Mouse (Mus musculus) ES-E14 (cell line): ENCODE data around the gene Tesc. TPM values are rescaled to one million over a fixed set of nuclear protein-coding genes. Genes with fewer than 3 reads are reported as not detected.

Experiments used
- DNase-seq: peaks from one replicate; pipeline ENCODE4 v3.0.0-alpha.2; 2013; ENCODE audit warnings: low read depth, low spot score
- H3K27ac ChIP-seq: 2 replicates; pipeline ENCODE4 v1.5.1; 2012; ENCODE audit warnings: low read depth, mild to moderate bottlenecking, low read length, moderate library complexity, mixed read lengths; ENCODE audit not compliant: poor library complexity, insufficient read depth, severe bottlenecking
- H3K36me3 ChIP-seq: 2 replicates; pipeline ENCODE4 v1.6.1; 2012; ENCODE audit warnings: mild to moderate bottlenecking, low read length, moderate library complexity, mixed read lengths; ENCODE audit not compliant: control insufficient read depth, poor library complexity, insufficient read depth, severe bottlenecking
- H3K4me1 ChIP-seq, 2 experiments: fragments of 150-350 bp in 1 of 2; sonication (generic) in 1 of 2; 2 replicates each; pipeline ENCODE4 v1.6.1; 2012; ENCODE audit warnings: low read length in 2 of 2, mild to moderate bottlenecking in 1 of 2, mixed read lengths in 1 of 2; ENCODE audit not compliant: control insufficient read depth in 2 of 2, insufficient read depth in 2 of 2, poor library complexity in 1 of 2
- H3K4me3 ChIP-seq, 2 experiments: fragments of 150-350 bp in 1 of 2; sonication (generic) in 1 of 2; 2 replicates each; pipeline ENCODE4 v1.5.1; 2012; ENCODE audit warnings: low read length in 2 of 2, low read depth in 1 of 2, mild to moderate bottlenecking in 1 of 2, mixed read lengths in 1 of 2; ENCODE audit not compliant: insufficient read depth in 1 of 2, poor library complexity in 1 of 2, severe bottlenecking in 1 of 2
- H3K9ac ChIP-seq: 2 replicates; pipeline ENCODE4 v1.6.1; 2012; ENCODE audit warnings: low read depth, mild to moderate bottlenecking, low read length, mixed read lengths; ENCODE audit not compliant: poor library complexity, insufficient read depth, severe bottlenecking
- H3K9me3 ChIP-seq: fragments of 150-350 bp; sonication (generic); 2 replicates; pipeline ENCODE4 v1.6.1; 2012; ENCODE audit warnings: low read depth, mild to moderate bottlenecking, low read length; ENCODE audit not compliant: control insufficient read depth, insufficient read depth
- CHD2 ChIP-seq: IDR thresholded peaks from 2 replicates; pipeline ENCODE4 v1.6.1; 2014; ENCODE audit warnings: mild to moderate bottlenecking, low read depth, low read length, inconsistent platforms
- HCFC1 ChIP-seq: IDR thresholded peaks from 2 replicates; pipeline ENCODE4 v1.6.1; 2012; ENCODE audit warnings: low read length, inconsistent platforms, borderline replicate concordance; ENCODE audit not compliant: insufficient read depth
- MAFK ChIP-seq: IDR thresholded peaks from 2 replicates; pipeline ENCODE4 v1.6.1; 2014; ENCODE audit warnings: mild to moderate bottlenecking, low read depth, low read length, inconsistent platforms; ENCODE audit not compliant: insufficient read depth
- ZC3H11A ChIP-seq: IDR thresholded peaks from 2 replicates; pipeline ENCODE4 v1.6.1; 2012; ENCODE audit warnings: low read depth, mild to moderate bottlenecking, inconsistent platforms, low read length, borderline replicate concordance
- ZNF384 ChIP-seq: IDR thresholded peaks from 2 replicates; pipeline ENCODE4 v1.6.1; 2012; ENCODE audit warnings: low read depth, low read length, inconsistent platforms
- in situ Hi-C, 2 experiments: fragments of 600-800 bp; cut with MboI; formaldehyde crosslinking; loops; one replicate each; pipeline ENCODE4 v1.15.1; 2025; ENCODE audit warnings: low sequenced_read_pairs in 2 of 2, inconsistent platforms in 1 of 2; ENCODE audit not compliant: unreplicated experiment in 2 of 2
- total RNA-seq: library from RNA; depleted of rRNA; stranded (reverse); fragments of 300-350 nt; gene quantifications from 2 replicates; pipeline ENCODE4 v1.2.3, GENCODE M21; 2012

The Tesc gene
- total RNA-seq, 1 experiment, result 3.1 TPM

- no peaks in the 10 kb centered on the region for H3K9me3 ChIP-seq
- H3K4me3 ChIP-seq, result no peak overlapping the region
- no peak overlapping the region for H3K9ac ChIP-seq
- TF ChIP-seq HCFC1, result no peak
- H3K36me3 ChIP-seq, result peaks cover 33% of the 10 kb centered on the region; the same call in 1 of the 2 replicates
- in situ Hi-C loops, result no loop called here
- H3K27ac ChIP-seq, result no peak overlapping the region
- DNase-seq, result no peak
- no peaks in the 10 kb centered on the region for H3K4me1 ChIP-seq
Measured at GRCm38 (mm10) chr5:118076721-118077592, 49.4 kb downstream of the Tesc start.

GRCm38 (mm10) chr5:118078550-118078949, 51.0 kb downstream of the Tesc start:
- Histone ChIP-seq H3K4me3 (no peak overlapping the region), H3K36me3 (peaks cover 31% of the 10 kb centered on the region; the same call in 1 of the 2 replicates), H3K9me3 (no peaks in the 10 kb centered on the region), H3K9ac (no peak overlapping the region), H3K27ac (no peak overlapping the region), H3K4me1 (no peaks in the 10 kb centered on the region)
- in situ Hi-C loops, result no loop called here
- TF ChIP-seq MAFK (no peak), HCFC1 (no peak), ZC3H11A (no peak), ZNF384 (no peak), CHD2 (no peak)
- DNase-seq, result no peak

GRCm38 (mm10) chr5:118079354-118079753, 51.8 kb downstream of the Tesc start:
- Histone ChIP-seq H3K9me3 (no peaks in the 10 kb centered on the region), H3K27ac (no peak overlapping the region), H3K9ac (no peak overlapping the region), H3K4me3 (no peak overlapping the region), H3K36me3 (peaks cover 28% of the 10 kb centered on the region; the same call in 1 of the 2 replicates), H3K4me1 (no peaks in the 10 kb centered on the region)
- DNase-seq, result no peak
- in situ Hi-C loops, result no loop called here
- TF ChIP-seq HCFC1 (no peak), MAFK (no peak), CHD2 (no peak), ZC3H11A (no peak), ZNF384 (no peak)

GRCm38 (mm10) chr5:118079839-118080250, 52.3 kb downstream of the Tesc start:
- no peak for DNase-seq
- Histone ChIP-seq H3K4me3 (no peak overlapping the region), H3K9me3 (no peaks in the 10 kb centered on the region), H3K27ac (no peak overlapping the region), H3K9ac (no peak overlapping the region), H3K36me3 (peaks cover 27% of the 10 kb centered on the region; the same call in 1 of the 2 replicates), H3K4me1 (no peaks in the 10 kb centered on the region)
- in situ Hi-C loops, result no loop called here
- no peak for TF ChIP-seq HCFC1
- no peak for TF ChIP-seq ZC3H11A
- TF ChIP-seq ZNF384, result no peak
- no peak for TF ChIP-seq MAFK
- no peak for TF ChIP-seq CHD2

- Histone ChIP-seq H3K27ac (no peak overlapping the region), H3K4me3 (no peak overlapping the region), H3K36me3 (peaks cover 18% of the 10 kb centered on the region; the same call in 1 of the 2 replicates), H3K9me3 (no peaks in the 10 kb centered on the region), H3K4me1 (no peaks in the 10 kb centered on the region), H3K9ac (no peak overlapping the region)
- in situ Hi-C loops, result no loop called here
- no peak for DNase-seq
- TF ChIP-seq CHD2, result no peak
- TF ChIP-seq ZNF384, result no peak
Measured at GRCm38 (mm10) chr5:118081374-118081949, 53.9 kb downstream of the Tesc start.
